Mouse (Mus musculus) embryonic fibroblast, embryonic 13.5 days (primary cell): ENCODE measurements around the gene Rtl5. TPM values are rescaled to one million over a fixed set of nuclear protein-coding genes. Genes with fewer than 3 reads are reported as not detected.

ENCODE experiments used
- H3K27ac ChIP-seq: 2 replicates; pipeline ENCODE4 v1.5.1; 2012; ENCODE audit warnings: low read length, control low read depth, inconsistent platforms; ENCODE audit not compliant: insufficient read depth
- H3K4me1 ChIP-seq: 2 replicates; pipeline ENCODE4 v1.6.1; 2011; ENCODE audit warnings: low read length; ENCODE audit not compliant: control insufficient read depth, insufficient read depth
- H3K4me3 ChIP-seq: 2 replicates; pipeline ENCODE4 v1.5.1; 2011; ENCODE audit warnings: mild to moderate bottlenecking, control low read depth, low read length; ENCODE audit not compliant: insufficient read depth
- CTCF ChIP-seq: IDR thresholded peaks from 2 replicates; pipeline ENCODE4 v1.5.1; 2011; ENCODE audit warnings: mild to moderate bottlenecking, control low read depth, low read length, moderate library complexity, borderline replicate concordance; ENCODE audit not compliant: insufficient read depth
- POLR2A ChIP-seq: IDR thresholded peaks from 2 replicates; pipeline ENCODE4 v1.6.1; 2011; ENCODE audit warnings: low read depth, mild to moderate bottlenecking, control low read depth, low read length, moderate library complexity
- polyA plus RNA-seq: library from polyadenylated mRNA; stranded (reverse); fragments of >200 nt; gene quantifications from 2 replicates; pipeline ENCODE4 v1.2.4, GENCODE M21; 2011; ENCODE audit warnings: low read depth; ENCODE audit not compliant: missing spikeins, insufficient read length

The Rtl5 gene
- polyA plus RNA-seq, 1 experiment = 4.6 TPM

DNA sequence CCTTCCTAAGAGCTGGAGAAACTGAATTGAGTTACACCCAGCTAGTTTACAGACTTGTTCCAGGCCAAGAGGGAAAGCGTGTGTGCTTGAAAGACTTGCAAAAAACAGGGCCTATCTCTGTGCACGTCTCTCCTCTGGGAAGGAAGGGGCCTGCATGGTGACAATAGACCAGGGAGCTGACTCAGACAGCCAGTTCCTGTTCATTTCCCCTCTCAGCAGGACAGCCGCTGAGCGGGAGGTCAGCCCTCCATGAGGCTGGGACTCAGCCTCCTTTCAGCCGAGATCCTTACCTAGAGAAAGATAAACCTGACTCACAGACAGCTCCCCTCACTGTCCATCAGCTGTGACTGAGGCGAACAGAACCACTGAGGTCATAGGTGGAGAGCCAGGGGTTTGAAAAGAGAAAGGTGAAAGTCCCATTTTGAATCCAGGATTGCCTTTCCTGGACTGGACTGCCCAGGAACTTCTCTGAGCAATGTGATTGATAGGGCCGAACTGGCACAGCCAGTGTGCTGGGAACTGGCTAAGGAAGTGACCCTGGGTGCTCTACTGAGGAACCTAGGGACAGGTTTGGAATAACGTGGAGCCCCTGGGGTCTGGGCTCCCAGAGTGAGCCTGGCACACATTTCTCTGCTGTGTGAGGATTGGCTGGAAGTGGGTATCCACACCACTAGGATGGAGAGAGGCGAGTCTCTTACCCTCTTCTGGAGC is 53.7 kb downstream of the Rtl5 start:
- Histone ChIP-seq H3K27ac (no peak overlapping the region), H3K4me3 (no peak overlapping the region), H3K4me1 (peaks cover 2% of the 10 kb centered on the region; the same call in 1 of the 2 replicates)
- no peak for TF ChIP-seq CTCF
- no peak for TF ChIP-seq POLR2A

Other genes with a start within 250 kb of the Rtl5 start
- 6.2 and 15.6 TPM in 2 replicates for gene Nhsl2, start 221.9 kb downstream of the Rtl5 start, polyA plus RNA-seq
- gene Pin4, start 48.1 kb upstream of the Rtl5 start, polyA plus RNA-seq = 50.4 and 54.2 TPM in 2 replicates
- gene Ercc6l, start 85.8 kb upstream of the Rtl5 start, polyA plus RNA-seq = 9.9 and 13.0 TPM in 2 replicates
- gene Rps4x, start 118.1 kb upstream of the Rtl5 start, polyA plus RNA-seq = 1,871 and 2,146 TPM in 2 replicates
- gene Cited1, start 180.9 kb upstream of the Rtl5 start, polyA plus RNA-seq = not detected in 2 replicates